Mouse (Mus musculus) thymus, postnatal 10 days (tissue): Measurements from ENCODE around the gene Nlrx1.

Experiments
- DNase-seq, 2 experiments: peaks; one replicate each; pipeline ENCODE4 v3.0.0; 2021; ENCODE audit warnings: low spot score in 2 of 2

Gene Nlrx1

GRCm38 (mm10) chr9:44236601-44237000, 31.8 kb downstream of the Nlrx1 start:
- no peak for DNase-seq

- DNase-seq: peak; percentile 70 to 75
Observed at GRCm38 (mm10) chr9:44234479-44235427, 33.6 kb downstream of the Nlrx1 start.

- DNase-seq: peak; percentile 98 to 99
Observed at GRCm38 (mm10) chr9:44233802-44234478, 34.5 kb downstream of the Nlrx1 start, which contains the start of gene Cbl. Gene Cbl, minus strand, starts transcription at chr9:44234049.

GRCm38 (mm10) chr9:44233021-44233801, 35.2 kb downstream of the Nlrx1 start:
- peak; percentile 69 to 73 for DNase-seq

GRCm38 (mm10) chr9:44231609-44232008, 36.8 kb downstream of the Nlrx1 start:
- no peak for DNase-seq

GRCm38 (mm10) chr9:44225993-44226392, 42.4 kb downstream of the Nlrx1 start:
- DNase-seq: no peak

GRCm38 (mm10) chr9:44213538-44213937, 54.9 kb downstream of the Nlrx1 start:
- no peak for DNase-seq

- no peak for DNase-seq
Observed at GRCm38 (mm10) chr9:44212406-44212805, 56.0 kb downstream of the Nlrx1 start.

GRCm38 (mm10) chr9:44209416-44209815, 59.0 kb downstream of the Nlrx1 start:
- DNase-seq: no peak

GRCm38 (mm10) chr9:44207840-44208239, 60.6 kb downstream of the Nlrx1 start:
- DNase-seq: no peak
